Mouse (Mus musculus): Measurements from ENCODE around the gene Myt1l. TPM values are rescaled to one million over a fixed set of nuclear protein-coding genes. Genes with fewer than 3 reads are reported as not detected.
A peak's percentile ranks its signal among the peaks of the same experiment; 100 is the strongest.

Myt1l gene
- total and polyA plus RNA-seq, 2 experiments from 2014 or later, result 68.6 to 173 TPM

DNA sequence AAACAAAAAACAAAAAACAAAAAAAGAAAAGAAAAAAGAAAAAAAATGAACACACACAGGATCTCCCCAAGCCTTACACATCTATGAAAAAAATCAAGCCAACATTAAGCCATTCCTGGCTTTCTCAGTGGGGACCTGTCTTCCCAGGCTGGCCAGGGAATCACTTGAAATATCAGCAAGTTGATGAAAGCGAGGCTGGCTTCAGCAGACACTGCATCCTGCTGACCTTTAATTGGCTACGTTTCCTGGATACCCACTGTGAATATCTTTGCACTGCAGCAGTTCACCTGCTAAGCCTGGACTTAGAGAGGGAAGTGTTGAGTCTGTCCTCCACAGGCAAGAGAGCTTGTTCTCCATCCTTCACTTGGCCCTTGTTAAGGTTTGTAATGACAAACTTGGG lies 332.8 kb downstream of the Myt1l start:
- Histone ChIP-seq H3K27ac (no peak overlapping the region), H3K9ac (replicated peaks; ENCODE audit: low read length) (no peak overlapping the region), H3K9me3 (ENCODE audit: low read length) (no peaks in the 10 kb centered on the region), H3K36me3 (ENCODE audit: insufficient read depth, low read length) (peaks cover 9% of the 10 kb centered on the region; the same call in 1 of the 2 replicates), H3K4me3 (ENCODE audit: low read length) (no peak overlapping the region), H3K4me1 (ENCODE audit: insufficient read depth, low read length) (no peaks in the 10 kb centered on the region), H3K27me3 (ENCODE audit: insufficient read depth, low read length) (no peaks in the 10 kb centered on the region), H3K4me2 (ENCODE audit: low read depth, low read length) (no peak overlapping the region)
- TF ChIP-seq CTCF (IDR thresholded peaks at IDR 0.05; ENCODE audit: low read depth), result no peak
- ATAC-seq, result no peak
- DNase-seq (ENCODE audit: low spot score), result peak; percentile 30
- WGBS, result 35% methylated on average over 2 of the region's 2 CpGs

DNA sequence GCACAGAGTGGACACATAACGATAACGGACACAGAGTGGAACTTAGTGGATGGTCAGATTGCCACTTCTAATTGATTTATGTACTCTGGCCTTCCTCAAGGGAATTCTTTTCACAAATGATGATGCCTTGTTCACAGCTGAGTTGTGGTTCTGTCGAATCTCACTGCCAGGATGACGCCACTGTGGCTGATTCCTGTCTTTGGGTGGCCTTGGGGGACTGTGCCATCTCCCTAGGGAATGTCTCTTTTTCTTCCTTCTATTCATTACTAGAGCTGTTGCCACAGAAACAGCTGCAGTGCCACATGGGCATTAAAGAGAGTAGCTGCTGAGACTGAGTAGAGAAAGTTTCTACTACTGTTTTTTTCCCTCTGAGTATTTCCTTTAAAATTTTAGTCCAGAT lies 340.1 kb downstream of the Myt1l start:
- Histone ChIP-seq H3K4me2 (ENCODE audit: low read depth, low read length) (no peak overlapping the region), H3K9ac (replicated peaks; ENCODE audit: low read length) (no peak overlapping the region), H3K27ac (peak overlapping the region; percentile 59), H3K36me3 (ENCODE audit: insufficient read depth, low read length) (no peaks in the 10 kb centered on the region), H3K27me3 (ENCODE audit: insufficient read depth, low read length) (no peaks in the 10 kb centered on the region), H3K4me1 (ENCODE audit: insufficient read depth, low read length) (peaks cover 14% of the 10 kb centered on the region), H3K4me3 (ENCODE audit: low read length) (no peak overlapping the region), H3K9me3 (ENCODE audit: low read length) (no peaks in the 10 kb centered on the region)
- peak; percentile 77 for DNase-seq (ENCODE audit: low spot score)
- no peak for TF ChIP-seq CTCF (IDR thresholded peaks at IDR 0.05; ENCODE audit: low read depth)
- 29% methylated on average over 4 of the region's 4 CpGs for WGBS
- peak; percentile 65 for ATAC-seq

DNA sequence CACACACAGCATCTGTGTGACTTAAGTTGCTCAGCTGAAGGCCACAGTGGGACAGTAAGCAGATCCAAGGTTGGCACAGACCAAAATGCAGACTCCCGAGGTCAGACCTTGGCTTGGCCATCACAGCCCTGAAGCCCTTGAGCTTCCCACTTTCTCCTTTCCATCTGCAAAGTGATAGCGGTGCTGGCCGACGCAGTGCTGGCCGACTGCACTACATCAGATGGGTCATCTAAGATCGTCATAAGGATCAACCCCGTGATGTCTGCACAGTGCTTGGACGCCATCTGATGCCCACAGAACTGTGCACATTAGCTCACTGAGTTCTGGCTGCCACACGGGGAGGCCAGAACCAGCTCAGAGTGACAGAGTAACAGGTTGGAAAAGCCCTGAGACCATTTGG lies 340.6 kb downstream of the Myt1l start:
- H3K27ac ChIP-seq, result peak overlapping the region; percentile 59
- WGBS, result 44% methylated on average over 9 of the region's 9 CpGs
- H3K4me1 ChIP-seq (ENCODE audit: insufficient read depth, low read length), result peaks cover 19% of the 10 kb centered on the region
- no peak overlapping the region for H3K9ac ChIP-seq (replicated peaks; ENCODE audit: low read length)
- H3K4me2 ChIP-seq (ENCODE audit: low read depth, low read length), result no peak overlapping the region
- no peaks in the 10 kb centered on the region for H3K9me3 ChIP-seq (ENCODE audit: low read length)
- no peak for DNase-seq (ENCODE audit: low spot score)
- H3K4me3 ChIP-seq (ENCODE audit: low read length), result no peak overlapping the region
- H3K36me3 ChIP-seq (ENCODE audit: insufficient read depth, low read length), result no peaks in the 10 kb centered on the region
- ATAC-seq, result no peak
- H3K27me3 ChIP-seq (ENCODE audit: insufficient read depth, low read length), result no peaks in the 10 kb centered on the region
- 0 out of 2 replicates have a peak, but pooled peaks have one; percentile 9 for TF ChIP-seq CTCF (IDR thresholded peaks at IDR 0.05; ENCODE audit: low read depth)

DNA sequence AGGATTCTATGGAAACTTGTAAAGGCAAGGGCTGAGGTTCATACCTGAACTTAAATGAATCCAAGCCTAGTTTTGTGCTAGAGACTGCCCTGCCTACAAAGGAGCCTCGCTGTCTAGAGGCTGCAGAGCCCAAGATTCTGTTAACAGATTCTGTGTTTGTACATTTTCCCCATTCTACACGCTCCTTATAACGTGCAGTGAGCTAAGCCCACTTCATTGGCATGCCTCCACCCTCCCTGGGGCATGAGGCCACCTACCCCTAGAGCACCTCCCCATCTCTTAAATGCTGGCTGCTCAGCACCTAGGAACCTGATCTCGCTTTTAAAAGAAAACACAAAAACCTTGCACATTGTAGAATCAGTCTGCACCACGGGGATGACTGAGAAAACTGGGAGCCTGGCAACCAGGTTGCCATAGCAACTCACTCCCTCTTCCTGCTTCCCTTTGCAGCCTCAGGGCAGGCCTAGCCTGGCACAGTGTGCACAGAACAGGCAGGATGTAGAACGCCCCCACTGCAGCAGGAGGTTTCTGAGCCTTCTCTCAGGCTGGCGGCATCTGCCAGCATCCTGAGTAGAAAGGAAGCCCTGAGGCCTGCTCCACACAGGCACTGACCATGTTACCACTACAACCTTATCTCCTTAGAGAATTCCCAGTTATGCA lies 344.1 kb downstream of the Myt1l start:
- Histone ChIP-seq H3K27me3 (ENCODE audit: insufficient read depth, low read length) (no peaks in the 10 kb centered on the region), H3K4me2 (ENCODE audit: low read depth, low read length) (no peak overlapping the region), H3K9me3 (ENCODE audit: low read length) (no peaks in the 10 kb centered on the region), H3K4me3 (ENCODE audit: low read length) (no peak overlapping the region), H3K27ac (peak overlapping the region; percentile 92), H3K9ac (replicated peaks; ENCODE audit: low read length) (peak overlapping the region; percentile 40), H3K36me3 (ENCODE audit: insufficient read depth, low read length) (no peaks in the 10 kb centered on the region), H3K4me1 (ENCODE audit: insufficient read depth, low read length) (peaks cover 20% of the 10 kb centered on the region)
- peak; percentile 34; the same call in 1 of the 2 replicates for TF ChIP-seq CTCF (IDR thresholded peaks at IDR 0.05; ENCODE audit: low read depth)
- 4% methylated on average over 7 of the region's 7 CpGs for WGBS
- DNase-seq (ENCODE audit: low spot score) (peak; percentile 96), ATAC-seq (peak; percentile 95)

DNA sequence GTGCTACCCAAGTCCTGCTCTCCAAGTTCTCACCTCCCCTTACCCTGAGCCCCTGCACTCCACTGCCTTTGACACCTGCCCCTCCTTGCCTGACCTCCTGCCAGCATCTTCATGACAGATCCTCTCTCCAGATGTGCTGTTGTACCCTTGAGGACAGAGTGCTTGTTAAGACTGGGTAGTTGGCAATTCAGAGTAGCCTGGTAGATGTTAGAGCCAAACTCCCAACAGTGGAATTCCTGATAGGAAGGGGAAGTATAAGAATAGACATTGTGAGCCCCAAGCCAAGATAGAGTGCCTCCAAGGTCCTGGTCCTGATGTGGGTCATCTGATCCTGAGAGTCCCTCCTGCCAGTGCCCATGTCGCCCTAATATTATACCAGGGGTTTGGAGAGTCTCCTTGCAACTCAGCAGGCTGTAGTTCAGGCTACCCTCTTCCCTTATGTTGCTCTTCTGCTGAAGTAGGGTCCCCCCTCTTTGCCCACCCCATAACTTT lies 345.1 kb downstream of the Myt1l start:
- Histone ChIP-seq H3K4me1 (ENCODE audit: insufficient read depth, low read length) (peaks cover 20% of the 10 kb centered on the region), H3K27me3 (ENCODE audit: insufficient read depth, low read length) (no peaks in the 10 kb centered on the region), H3K27ac (peak overlapping the region; percentile 92), H3K4me2 (ENCODE audit: low read depth, low read length) (no peak overlapping the region), H3K9ac (replicated peaks; ENCODE audit: low read length) (no peak overlapping the region), H3K4me3 (ENCODE audit: low read length) (no peak overlapping the region), H3K36me3 (ENCODE audit: insufficient read depth, low read length) (no peaks in the 10 kb centered on the region; the same call in 1 of the 2 replicates), H3K9me3 (ENCODE audit: low read length) (no peaks in the 10 kb centered on the region)
- WGBS, result 61% methylated on average over 1 of the region's 1 CpGs
- DNase-seq (ENCODE audit: low spot score) (no peak), ATAC-seq (no peak)
- no peak for TF ChIP-seq CTCF (IDR thresholded peaks at IDR 0.05; ENCODE audit: low read depth)

DNA sequence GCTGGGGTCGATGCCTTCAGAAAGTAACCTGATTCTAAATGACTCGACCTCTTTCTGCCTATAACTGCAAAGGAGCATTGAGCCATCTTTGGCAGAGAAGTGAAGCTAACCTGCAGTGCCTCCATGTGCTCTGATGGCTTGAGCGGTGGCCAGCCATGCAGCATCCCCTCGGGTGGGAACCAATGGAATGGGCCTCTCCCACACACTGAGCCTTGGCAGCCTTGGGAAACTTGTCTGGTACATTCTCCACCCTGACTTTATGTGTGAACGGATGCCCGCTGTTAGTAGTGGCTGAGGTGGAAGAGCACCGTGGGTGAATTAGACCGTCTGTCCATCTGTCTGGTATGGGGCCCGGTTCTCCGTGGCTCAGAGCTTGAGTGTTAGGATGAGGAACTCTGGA lies 349.8 kb downstream of the Myt1l start:
- Histone ChIP-seq H3K27me3 (ENCODE audit: insufficient read depth, low read length) (no peaks in the 10 kb centered on the region), H3K36me3 (ENCODE audit: insufficient read depth, low read length) (no peaks in the 10 kb centered on the region; the same call in 1 of the 2 replicates), H3K4me3 (ENCODE audit: low read length) (no peak overlapping the region), H3K9me3 (ENCODE audit: low read length) (no peaks in the 10 kb centered on the region), H3K4me2 (ENCODE audit: low read depth, low read length) (no peak overlapping the region), H3K4me1 (ENCODE audit: insufficient read depth, low read length) (peaks cover 18% of the 10 kb centered on the region), H3K9ac (replicated peaks; ENCODE audit: low read length) (no peak overlapping the region), H3K27ac (no peak overlapping the region)
- WGBS, result 69% methylated on average over 10 of the region's 10 CpGs
- no peak for DNase-seq (ENCODE audit: low spot score)
- TF ChIP-seq CTCF (IDR thresholded peaks at IDR 0.05; ENCODE audit: low read depth), result no peak
- ATAC-seq, result no peak
